Mouse (Mus musculus) adrenal gland, postnatal 0 days (tissue): ENCODE results near the gene Ttc21a. TPM values are rescaled to one million over a fixed set of nuclear protein-coding genes. Genes with fewer than 3 reads are reported as not detected.

Experiments used
- polyA plus RNA-seq: library from polyadenylated mRNA; unstranded; fragments of >200 nt; fragmentation: Nextera tagmentation; extraction: Ambion mirVana; gene quantifications from 2 replicates; pipeline ENCODE4 v1.2.1, GENCODE M21; 2015

The Ttc21a gene
- polyA plus RNA-seq = 0.06 and 0.15 TPM in 2 replicates

DNA sequence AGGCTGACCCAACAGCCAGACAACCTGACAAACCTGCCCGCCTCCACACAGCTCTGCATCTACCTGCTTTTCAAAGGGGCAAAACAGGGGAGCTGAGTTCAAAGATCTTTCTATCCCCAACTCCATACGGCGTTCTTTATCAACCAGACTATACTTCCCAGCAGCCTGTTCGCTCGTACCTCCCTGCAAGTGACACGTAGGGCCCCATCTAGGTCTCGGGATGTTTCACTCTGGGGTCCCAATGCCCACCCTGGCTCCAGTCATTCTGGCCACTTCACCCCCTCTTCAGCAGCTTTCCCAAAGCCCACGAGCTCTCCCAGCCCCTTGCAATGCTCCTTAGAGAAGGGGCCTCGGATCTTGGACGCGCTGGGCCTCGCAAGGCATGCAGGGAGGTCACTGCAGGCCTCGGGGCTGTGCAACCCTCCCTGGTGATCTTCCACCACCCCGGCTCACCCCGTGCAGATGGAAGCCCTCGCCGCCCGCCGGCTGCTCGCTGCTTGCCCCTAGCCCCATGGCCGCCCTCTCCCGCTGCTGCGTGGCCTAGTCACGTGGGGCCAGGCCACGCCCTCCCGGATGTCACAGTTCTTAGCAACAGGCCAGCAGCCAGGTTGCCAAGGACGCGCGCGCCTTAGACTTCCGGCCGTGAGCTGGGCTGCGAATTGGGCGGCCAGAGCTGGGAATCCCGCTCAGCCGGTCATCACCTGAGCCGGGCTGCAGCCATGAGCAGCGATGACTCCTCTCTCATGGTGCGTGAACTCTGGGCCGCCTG lies at the start of gene Ttc21a, which contains the start of gene Gorasp1:
Ttc21a (plus strand) TSS at position 602 of the 769 bp plus-strand sequence.
Gorasp1 (minus strand) TSS at position 561 of the 769 bp plus-strand sequence.

DNA sequence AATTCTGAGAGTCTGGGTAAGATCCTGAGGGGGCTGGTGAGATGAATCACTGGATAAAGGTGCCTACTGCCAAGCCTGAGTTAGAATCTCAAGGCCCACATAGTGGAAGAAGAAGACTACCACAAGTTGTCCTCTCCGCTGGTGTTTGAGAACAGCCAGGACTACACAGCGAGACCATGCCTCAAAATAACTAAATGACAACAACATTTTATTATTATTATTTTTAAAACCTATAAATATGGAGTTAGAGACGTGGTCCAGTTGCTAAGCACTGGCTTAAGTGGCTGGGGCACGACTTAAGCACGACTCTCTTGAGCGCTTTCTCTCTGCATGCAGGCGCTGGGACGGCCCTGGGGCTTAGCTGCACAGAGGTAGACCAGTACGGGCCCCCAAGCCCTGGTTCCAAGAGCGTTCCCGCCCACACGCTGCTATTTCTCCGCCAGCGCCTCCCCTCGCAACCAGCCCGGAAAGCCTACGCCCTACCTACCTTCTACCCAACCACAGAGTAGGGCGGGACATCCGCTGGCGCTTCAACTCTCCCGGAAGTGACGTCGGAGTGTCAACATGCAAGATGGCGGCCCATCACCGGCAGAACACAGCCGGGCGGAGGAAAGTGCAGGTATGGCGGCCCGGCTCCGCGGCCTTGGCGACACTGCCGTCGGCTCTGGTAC lies 42.9 kb upstream of the Ttc21a start, which contains the start of gene Wdr48:
Wdr48 (plus strand) TSS at position 540 of the 671 bp plus-strand sequence.

GRCm38 (mm10) chr9:119984536-119985011 lies 47.2 kb downstream of the Ttc21a start, which contains the start of gene Csrnp1:
Gene Csrnp1, minus strand, starts transcription at chr9:119984658.

Other genes with a start within 250 kb of the Ttc21a start
- gene Scn10a, start 218.3 kb upstream of the Ttc21a start, polyA plus RNA-seq = 0.12 and 0.16 TPM in 2 replicates
- 0.03 TPM in 2 replicates for gene Scn11a, start 112.2 kb upstream of the Ttc21a start, polyA plus RNA-seq
- 24.1 and 28.8 TPM in 2 replicates for gene Wdr48, start 42.7 kb upstream of the Ttc21a start, polyA plus RNA-seq
- gene Gorasp1, start within 50 bp of the Ttc21a start, polyA plus RNA-seq = 14.1 and 22.8 TPM in 2 replicates
- gene Csrnp1, start 47.1 kb downstream of the Ttc21a start, polyA plus RNA-seq = 5.6 and 6.1 TPM in 2 replicates
- gene Xirp1, start 86.0 kb downstream of the Ttc21a start, polyA plus RNA-seq = 0.09 and 0.35 TPM in 2 replicates
- 8.9 and 9.1 TPM in 2 replicates for gene Cx3cr1, start 132.3 kb downstream of the Ttc21a start, polyA plus RNA-seq
- 0.11 TPM in 1 of 2 replicates, not detected in the other for gene Ccr8, start 154.5 kb downstream of the Ttc21a start, polyA plus RNA-seq
- 21.4 and 29.7 TPM in 2 replicates for gene Slc25a38, start 172.8 kb downstream of the Ttc21a start, polyA plus RNA-seq
- 921 and 1,056 TPM in 2 replicates for gene Rpsa, start 190.1 kb downstream of the Ttc21a start, polyA plus RNA-seq
- 0.12 and 0.14 TPM in 2 replicates for gene Mobp, start 212.1 kb downstream of the Ttc21a start, polyA plus RNA-seq